Mouse (Mus musculus) kidney, postnatal 14 days (tissue): ENCODE results near the gene Gpx1.
"Not testable (repeated sequence)": the region's sequence is repeated elsewhere in the genome, so short reads cannot be mapped to it uniquely, and the experiment has no call there.

Experiments
- DNase-seq: peaks from one replicate; pipeline ENCODE4 v3.0.0; 2022; ENCODE audit warnings: mixed read lengths

Gene Gpx1

DNA sequence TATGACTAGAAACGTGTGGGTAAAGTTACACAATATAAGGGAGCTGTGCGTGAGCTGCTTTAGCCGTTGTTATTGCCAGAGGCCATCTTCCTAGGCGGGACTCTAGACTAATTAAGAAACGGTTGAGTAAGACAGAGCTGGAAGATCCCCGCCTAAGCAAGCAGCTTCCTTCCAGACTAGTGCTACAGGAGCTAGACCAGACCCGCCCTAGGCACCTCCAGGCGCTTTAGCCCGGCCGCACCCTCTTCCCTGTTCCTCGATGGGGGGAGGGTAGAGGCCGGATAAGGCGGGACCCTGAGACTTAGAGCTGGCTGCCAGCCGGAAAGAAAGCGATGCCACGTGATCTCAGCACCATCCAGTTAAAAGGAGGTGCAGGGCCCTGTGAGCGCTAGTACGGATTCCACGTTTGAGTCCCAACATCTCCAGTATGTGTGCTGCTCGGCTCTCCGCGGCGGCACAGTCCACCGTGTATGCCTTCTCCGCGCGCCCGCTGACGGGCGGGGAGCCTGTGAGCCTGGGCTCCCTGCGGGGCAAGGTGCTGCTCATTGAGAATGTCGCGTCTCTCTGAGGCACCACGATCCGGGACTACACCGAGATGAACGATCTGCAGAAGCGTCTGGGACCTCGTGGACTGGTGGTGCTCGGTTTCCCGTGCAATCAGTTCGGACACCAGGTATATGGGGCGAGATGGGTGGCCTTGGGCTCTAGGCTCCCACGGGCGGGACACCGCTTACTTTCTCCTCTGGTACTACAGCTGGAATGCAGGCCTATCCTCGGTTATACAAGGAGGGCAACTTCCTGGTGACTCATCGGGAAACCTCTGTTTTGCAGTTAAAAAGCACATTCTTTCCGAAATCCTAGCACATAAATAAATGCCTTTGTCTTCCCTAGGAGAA is at the start of gene Gpx1:
Gene Gpx1 (plus strand): TSS at position 18 of the 896 bp plus-strand sequence.
- DNase-seq, result peak; percentile 97

DNA sequence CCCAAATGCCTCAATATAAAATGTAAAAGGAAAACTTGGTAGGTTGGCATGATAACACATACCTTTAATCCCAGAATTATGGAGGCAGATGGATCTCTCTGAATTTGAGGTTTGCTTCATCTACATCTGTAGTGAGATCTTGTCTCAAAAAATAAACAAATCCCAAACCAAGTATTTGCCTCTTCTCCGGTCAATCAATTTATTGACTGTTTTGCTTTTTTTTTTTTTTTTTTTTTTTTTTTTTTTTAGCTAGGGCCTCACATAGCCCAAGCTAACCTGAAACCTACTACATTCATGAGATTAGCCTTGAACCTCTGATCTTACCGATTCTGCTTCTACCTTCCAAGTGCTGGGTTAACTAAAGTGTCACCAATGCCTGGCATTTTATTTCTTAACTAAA is 49.4 kb upstream of the Gpx1 start:
- no peak for DNase-seq

DNA sequence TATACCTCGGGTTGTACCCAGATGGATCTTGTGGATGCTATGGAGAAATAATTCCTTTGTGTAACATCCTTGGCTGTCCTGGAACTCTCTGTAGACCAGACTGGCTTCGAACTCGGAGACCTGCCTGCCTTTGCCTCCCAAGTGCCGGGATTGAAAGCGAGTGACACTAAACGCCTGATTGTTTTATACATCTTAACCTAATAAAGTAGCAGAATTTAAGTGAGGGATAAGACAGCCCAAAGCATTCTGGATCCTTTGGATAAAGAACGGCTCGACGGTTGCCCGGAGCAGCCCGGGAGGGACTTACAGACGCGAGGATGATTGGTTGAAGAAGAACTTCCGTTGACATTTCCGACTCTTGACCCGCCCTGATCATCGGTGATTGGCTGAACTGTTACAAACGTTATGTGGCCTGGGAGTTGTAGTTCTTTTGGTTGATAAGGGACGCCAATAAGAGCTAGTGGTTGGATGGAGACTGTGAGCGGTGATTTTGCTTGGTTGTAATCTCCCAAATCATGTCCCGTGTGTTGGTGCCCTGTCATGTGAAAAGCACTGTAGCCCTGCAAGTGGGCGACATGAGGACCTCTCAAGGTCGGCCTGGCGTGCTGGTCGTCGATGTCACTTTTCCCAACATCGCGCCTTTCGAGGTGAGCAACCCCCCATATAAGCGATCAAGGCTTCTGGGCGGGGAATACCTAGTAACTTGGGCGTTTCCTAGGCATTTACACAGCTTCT is 48.5 kb upstream of the Gpx1 start, which contains the start of gene Nicn1:
Gene Nicn1 (plus strand): TSS at position 414 of the 735 bp plus-strand sequence.
- peak; percentile 95 for DNase-seq

DNA sequence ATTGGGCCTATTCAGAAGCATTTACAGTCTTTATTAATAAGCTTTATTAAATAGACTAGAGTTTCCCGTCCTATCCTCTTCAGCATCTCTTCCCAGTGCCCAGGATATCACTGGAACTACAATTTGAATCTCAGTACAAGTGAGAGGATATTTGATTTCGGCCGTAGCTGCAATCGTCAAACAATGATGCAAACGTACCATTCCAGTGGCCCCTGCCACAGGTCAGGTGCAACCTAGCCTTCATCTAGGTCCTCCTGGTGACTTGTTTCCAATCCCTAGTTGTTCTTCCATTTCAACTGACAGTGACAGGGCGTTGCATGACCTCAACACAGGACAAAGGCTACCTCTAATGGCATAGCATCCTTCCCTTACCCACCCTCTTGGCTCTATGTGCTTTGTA is 47.9 kb upstream of the Gpx1 start:
- no peak for DNase-seq

DNA sequence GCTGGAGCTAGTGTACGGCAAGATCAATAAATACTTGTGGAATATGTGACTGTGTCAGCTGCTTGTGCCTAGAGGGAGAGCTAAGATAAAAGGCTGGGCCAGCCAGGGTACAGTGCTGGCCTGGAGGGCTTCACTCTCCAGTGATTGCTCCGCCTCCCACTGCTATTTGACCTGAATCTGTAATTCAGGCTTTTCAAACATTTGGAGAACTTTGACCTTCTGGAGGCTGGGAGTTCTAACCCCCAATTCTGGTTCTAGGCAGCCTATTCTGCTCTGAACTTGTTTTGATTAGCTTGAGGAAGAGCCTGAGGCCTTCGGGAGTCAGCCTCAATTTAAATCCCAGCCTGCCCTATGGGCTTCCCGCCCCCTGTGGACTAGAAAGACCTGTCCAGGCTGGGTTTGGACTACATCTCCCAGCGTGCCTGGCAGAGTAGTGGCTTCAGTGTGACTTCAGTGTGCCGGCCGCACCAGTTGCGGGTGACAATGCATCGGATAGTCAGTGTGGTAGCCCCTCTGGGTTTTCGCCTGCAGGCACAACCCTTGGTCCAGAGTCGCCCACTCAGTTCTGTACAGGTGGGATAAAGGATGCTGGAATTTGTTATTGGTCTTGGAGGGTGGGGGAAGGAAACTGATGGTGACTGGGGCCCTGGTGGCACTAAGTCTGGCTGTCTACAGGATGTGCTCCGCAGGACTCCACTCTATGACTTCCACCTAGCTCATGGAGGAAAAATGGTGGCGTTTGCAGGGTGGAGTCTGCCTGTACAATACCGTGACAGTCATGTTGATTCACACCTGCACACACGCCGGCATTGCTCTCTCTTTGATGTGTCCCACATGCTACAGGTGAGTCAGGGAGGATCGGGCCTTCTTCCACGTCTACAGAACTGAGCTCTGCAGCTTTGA is 42.0 kb upstream of the Gpx1 start, which contains the start of gene Amt:
Gene Amt (plus strand): TSS at position 401 of the 903 bp plus-strand sequence.
- peak; percentile 91 for DNase-seq

DNA sequence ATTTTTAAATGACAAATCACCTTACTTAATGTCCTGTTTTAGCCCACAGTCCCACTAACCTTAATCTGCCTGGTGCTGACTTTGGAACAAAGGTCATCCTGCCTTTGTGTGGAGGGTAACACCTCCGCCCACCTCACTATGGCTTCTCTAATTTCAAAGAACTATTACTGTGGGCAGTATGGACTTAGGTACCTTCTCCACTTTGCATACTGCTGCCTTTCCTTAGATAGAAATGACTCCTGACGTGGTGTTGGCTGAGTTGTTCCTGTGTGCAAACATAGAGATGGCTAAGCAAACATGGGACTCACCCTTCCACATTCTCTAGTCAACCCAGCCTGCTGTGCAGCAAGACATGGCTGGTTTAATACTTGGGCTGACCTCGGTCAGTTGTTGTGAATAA is 36.9 kb upstream of the Gpx1 start:
- no peak for DNase-seq

DNA sequence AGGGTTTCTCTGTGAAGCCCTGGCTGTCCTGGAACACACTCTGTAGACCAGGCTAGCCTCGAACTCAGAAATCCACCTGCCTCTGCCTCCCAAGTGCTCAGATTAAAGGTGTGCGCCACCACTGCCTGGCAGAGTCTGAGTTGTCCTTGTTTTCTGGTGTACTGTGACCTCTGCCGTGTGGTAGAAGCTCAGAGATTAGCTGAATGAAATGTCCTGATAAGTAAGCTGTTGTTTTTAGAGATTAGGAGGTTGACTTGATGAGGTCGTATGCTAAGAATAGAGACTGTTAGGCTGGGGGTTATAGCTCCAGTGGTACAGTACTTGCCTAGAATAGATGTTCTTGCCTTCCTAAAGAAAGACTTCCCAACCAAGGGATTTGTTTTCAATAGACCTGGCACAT is 34.0 kb upstream of the Gpx1 start:
- DNase-seq, result no peak

DNA sequence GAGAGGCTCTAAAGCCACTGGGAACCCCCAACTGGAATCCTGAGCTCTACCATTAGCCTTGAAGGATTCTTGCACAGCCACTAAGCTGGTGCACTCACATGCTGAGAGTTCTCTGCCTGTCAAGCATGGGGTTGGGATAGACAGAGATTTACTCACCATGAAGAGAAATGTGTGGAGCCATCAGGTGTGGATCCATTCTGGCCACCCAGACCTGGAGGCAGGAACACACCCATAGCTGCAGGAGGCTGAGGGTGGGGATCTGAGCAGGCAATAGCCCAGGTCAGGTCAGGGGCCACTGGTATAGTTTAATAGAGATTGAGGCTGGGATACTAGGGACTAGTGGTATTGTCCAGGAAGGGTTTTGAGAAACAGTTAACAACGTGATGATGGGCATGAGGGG is 33.5 kb upstream of the Gpx1 start:
- no peak for DNase-seq

DNA sequence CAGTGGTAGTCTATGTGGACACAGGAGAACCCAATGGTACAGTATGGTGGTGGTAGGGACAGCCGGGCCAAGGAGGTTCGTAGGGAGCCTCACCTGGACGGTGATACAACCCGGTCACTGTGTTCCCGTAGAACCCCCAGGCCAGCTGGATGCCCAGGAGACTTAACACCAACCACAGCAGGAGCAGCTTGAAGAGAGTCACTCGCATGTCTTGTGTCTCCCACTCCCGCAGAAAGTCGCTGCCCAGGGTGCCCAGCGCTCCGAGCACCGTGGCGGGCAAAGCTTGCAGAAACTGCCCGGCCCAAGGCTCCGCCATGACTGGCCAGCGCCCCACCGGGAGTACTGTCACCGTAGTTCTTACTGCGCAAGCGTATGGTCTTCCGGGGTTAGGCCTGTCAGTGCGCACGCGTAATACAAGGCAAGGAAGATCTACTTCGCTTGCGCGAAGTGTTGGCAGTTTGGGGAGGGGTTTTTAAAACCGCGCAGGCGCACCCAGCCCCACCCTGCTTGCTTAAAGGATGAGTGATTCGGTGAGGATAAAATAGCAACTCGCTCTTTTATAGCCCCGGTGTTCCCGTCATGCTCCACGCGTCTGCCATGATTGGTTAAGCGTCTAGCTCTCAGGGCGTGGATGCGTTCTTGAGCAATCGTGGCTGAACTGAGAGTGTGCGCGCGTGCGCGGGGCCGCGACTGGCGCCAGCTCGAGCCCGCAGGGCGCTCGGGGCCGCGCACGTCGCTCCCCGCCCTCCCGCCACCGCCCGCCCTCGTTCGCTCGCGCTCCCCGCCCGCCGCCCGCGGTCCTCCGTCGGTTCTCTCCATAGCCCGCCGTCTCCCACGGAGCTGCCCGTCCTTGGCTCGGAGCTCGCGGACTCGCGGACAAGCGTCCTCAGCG is 32.8 kb upstream of the Gpx1 start, which contains the start of the genes Rhoa and Tcta:
Gene Rhoa (plus strand): TSS at position 501 of the 892 bp plus-strand sequence.
Gene Tcta (minus strand): TSS at position 532 of the 892 bp plus-strand sequence.
- DNase-seq, result peak; percentile 99

DNA sequence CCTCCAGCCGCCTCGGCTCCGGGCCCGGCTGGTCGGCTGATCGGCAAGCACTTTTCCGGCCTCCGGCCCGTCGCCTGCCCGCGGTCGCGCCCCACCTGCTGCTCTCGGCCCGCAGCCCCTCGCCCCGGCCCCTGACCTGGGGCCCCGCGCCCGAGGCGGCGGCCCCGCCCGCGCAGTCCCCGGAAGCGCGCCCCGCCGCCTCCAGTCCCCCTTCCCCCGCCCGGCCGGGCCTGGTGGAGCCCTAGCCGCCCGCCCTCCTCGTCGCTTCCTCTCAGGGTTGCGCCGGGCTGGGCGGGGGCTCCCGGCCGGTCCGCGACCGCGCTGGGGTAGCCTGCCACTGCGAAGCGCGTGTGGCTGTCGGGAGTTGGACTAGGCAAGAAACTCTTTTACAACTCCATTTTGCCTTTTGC is 32.1 kb upstream of the Gpx1 start:
- DNase-seq, result peak; percentile 91

DNA sequence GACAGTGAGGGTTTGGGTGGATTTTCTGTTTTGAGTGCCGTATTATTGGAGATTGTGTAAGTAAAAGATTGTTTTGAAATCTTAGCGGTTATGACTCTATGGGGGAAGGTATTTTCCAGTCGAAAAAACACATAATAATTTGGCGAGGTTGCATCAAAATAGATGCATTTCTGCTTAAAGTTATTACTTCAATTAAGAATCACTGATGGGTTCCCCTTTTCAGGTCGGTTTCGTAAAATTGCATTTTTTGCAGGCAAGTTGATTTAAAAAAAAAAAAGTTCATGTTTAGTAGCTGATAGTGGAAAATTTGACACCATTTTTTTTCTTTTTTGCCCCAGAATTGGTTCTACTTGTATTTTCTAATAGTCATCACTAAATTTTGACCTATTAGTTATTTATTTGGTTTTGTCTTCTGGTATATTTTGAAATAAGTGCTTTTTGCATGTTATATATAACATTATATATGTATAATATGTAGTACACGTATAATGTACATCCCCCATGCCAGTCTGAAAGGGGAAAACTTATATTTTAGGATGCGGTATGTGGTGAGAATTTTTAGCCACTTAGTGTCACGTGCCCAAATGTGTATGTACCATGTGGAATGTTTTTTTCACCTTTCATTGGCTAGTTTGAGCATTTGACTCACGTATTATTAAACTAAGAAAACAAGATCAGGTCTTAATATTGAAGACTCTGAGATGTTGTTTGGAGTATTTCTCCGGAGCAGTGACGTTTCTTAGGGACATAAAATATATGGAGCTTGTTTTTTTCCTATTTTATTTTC is 31.5 kb upstream of the Gpx1 start:
- DNase-seq, result no peak

DNA sequence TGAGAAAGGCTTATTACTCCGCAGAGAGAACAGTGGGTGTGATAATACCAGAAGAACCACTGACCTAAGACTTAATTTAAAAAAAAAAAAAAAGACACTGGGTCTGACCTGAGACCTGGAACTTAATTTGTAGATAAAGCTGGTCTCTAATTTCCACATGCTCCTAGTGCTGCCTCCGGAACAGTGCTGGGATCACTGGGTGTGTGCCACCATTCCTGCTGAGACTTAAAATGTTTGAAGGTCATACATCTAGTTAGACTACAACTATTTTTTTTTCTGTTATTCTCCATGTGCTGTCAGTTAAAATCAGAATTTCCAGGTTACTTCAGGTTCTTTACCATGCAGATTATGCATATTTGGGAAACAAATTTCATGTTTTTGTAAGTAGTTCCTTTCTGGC is 30.6 kb upstream of the Gpx1 start:
- no peak for DNase-seq

DNA sequence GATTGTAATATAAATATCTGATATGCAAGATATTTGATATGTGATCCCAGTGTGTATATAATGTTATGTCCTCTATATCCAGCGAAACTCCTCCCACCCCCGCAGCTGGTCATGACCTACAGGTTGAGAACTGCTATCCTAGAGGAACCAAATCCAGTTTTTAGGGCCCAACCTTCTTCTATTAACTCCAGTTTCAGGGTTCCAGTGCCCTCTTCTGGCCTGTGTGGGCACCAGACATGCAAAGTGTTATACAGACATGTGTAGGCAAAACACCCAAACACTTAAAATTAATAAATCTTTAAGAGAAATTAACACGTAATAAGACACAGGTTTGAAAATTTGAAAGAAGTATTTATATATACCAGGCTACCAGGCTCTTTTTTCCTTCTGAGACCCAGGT is 21.1 kb upstream of the Gpx1 start:
- DNase-seq, result no peak

DNA sequence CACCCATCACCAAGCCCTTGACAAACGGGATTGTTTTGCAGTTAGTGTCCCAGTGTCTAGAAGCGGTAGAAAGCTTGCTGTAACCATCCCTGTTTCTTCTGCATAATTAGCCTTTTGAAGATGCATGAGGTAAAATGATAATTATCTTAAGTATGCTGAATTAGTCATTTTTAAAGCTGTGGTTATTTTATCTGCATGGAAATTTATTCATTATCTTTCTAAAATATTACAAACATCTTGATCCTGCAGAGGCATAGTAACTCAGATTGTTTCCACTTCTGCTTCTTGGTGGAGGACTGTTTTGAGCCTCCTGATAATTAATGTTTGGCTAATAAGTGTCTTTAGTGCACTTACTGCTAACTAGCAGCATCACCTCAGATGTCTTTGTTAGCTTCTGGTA is 20.2 kb upstream of the Gpx1 start:
- DNase-seq, result no peak

DNA sequence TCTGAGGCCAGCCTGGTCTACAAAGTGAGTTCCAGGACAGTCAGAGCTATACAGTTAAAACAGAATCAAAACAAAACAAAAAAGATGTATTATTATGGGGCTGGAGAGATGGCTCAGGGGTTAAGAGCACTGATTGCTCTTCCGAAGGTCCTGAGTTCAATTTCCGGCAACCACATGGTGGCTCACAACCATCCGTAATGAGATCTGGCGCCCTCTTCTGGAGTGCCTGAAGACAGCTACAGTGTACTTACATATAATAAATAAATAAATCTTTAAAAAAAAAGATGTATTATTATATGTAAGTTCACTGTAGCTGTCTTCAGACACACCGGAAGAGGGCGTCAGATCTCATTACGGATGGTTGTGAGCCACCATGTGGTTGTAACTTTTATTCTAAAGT is 16.6 kb upstream of the Gpx1 start:
- not testable (repeated sequence) for DNase-seq

DNA sequence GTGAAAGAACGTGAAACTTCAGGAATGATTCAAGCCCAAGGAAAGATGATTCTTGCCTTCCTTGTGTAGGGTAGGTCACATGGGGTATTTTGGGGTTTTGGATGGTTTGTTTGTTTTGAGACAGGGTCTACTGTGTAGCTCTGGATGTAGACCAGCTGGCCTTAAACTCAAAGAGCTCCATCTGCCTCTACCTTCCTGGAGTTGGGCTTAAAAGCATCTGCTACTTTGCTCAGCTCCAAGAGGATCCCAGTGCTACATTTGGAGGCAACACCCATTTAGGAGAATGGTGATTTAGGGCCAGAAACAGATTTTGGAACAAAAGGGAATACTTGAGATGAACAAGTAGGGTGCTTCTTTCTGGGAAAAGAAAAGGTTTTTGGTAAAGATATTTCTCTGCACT is 13.9 kb upstream of the Gpx1 start:
- DNase-seq, result no peak

DNA sequence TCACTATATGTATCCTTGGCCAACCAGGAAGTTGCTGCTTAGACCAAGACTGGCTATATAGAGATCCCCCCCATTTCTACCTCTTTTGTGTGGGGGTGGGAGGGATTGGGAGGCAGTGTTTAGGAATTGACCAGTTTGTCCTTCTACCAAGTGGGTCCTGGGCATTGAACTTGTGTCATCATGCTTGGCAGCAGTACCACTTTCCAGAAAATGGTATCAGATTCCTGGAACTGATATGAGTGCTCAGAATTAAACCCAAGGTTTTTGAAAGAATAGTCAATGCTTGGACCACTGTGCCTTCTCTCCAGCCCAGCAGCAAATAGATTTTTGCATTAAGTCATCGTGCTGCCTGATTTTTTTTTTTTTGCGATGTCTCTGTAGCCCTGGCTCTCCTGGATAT is 12.9 kb upstream of the Gpx1 start:
- DNase-seq, result no peak

DNA sequence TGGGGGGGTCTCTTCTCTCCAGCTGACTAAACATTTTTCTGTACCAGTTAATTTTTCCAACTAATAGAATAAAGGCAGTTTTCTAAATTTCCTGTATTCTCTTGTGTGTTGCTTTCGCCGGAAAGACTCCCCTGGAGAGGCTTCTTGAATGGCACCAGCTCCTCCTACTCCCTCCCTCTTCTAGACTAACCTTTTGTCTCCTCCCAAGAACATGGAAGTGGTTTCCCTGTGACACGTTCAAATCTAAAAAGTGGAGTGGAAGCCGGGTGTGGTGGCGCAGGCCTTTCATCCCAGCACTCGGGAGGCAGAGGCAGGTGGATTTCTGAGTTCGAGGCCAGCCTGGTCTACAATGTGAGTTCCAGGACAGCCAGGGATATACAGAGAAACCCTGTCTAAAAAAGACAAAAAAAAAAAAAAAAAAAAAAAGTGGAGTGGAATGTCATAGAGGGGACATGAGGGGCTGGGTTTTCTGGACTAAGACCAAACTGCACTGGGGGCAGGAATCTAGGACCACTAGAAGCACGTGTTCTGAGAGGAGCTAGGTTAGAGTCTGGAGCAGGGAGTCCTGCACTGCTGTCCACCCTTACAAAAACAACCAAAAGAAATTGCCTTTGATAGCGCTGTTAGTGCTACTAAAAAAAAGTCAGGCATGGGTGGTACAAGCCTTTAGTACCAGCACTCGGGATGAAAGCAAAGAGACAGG is 704 bp upstream of the Gpx1 start:
- DNase-seq, result no peak

DNA sequence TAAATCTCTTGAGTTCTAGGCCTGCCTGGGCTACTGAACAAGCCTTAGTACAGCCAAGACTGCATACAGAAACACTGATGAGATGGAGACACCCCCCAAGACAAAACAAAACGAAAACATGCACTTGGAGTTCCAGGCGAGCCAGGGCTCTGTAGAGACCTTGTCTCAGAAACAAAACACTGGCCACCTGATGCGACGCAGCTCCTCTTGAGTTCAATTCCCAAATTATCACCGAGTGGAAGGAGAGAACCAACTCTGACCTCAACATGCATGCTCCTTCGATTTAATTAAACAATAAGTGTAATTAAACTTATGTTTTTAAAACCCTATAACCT is 185 bp upstream of the Gpx1 start:
- no peak for DNase-seq

DNA sequence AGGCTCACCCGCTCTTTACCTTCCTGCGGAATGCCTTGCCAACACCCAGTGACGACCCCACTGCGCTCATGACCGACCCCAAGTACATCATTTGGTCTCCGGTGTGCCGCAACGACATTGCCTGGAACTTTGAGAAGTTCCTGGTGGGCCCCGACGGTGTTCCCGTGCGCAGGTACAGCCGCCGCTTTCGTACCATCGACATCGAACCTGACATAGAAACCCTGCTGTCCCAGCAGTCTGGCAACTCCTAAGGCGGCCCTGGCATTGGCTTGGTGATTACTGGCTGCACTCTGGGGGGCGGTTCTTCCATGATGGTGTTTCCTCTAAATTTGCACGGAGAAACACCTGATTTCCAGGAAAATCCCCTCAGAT is 1.2 kb downstream of the Gpx1 start:
- DNase-seq, result peak; percentile 31
